Mouse (Mus musculus) kidney, adult 8-10 months (tissue): ENCODE data around the gene Rrm2.

Experiments used
- DNase-seq, 2 experiments: peaks; one replicate each; pipeline ENCODE4 v3.0.0; 2022

Rrm2 gene

GRCm38 (mm10) chr12:24750521-24750920 lies 42.5 kb downstream of the Rrm2 start:
- no peak for DNase-seq

GRCm38 (mm10) chr12:24753680-24754079 lies 45.6 kb downstream of the Rrm2 start:
- no peak for DNase-seq

GRCm38 (mm10) chr12:24754693-24755092 lies 46.7 kb downstream of the Rrm2 start:
- peak; percentile 5 to 6 for DNase-seq

GRCm38 (mm10) chr12:24755471-24755870 lies 47.4 kb downstream of the Rrm2 start:
- no peak for DNase-seq

- no peak for DNase-seq
These were observed 49.3 kb downstream of the Rrm2 start for GRCm38 (mm10) chr12:24757387-24757786.

GRCm38 (mm10) chr12:24758374-24758773 lies 50.3 kb downstream of the Rrm2 start:
- DNase-seq = no peak

- no peak for DNase-seq
These were observed 54.2 kb downstream of the Rrm2 start for GRCm38 (mm10) chr12:24762253-24762652.
